Mouse (Mus musculus) left cerebral cortex, postnatal 25 days (tissue): ENCODE data around the gene Clpsl2. TPM values are rescaled to one million over a fixed set of nuclear protein-coding genes. Genes with fewer than 3 reads are reported as not detected.
"Not testable (repeated sequence)": the region's sequence is repeated elsewhere in the genome, so short reads cannot be mapped to it uniquely, and the experiment has no call there.

Experiments
- DNase-seq, 2 experiments: peaks; one replicate each; pipeline ENCODE4 v3.0.0; 2022; ENCODE audit warnings: low spot score in 2 of 2, mixed read lengths in 1 of 2
- intact Hi-C: fragments of 180-260 bp; cut with DNase I; formaldehyde crosslinking; loops from one replicate; pipeline ENCODE4 v1.15.1; 2025
- total RNA-seq, 2 experiments: library from RNA; stranded (reverse); gene quantifications; 2 replicates each; pipeline ENCODE4 v1.2.3; 2021

The Clpsl2 gene
- total RNA-seq, 2 experiments from 2014 or later: not detected

- intact Hi-C loops: no loop called here
- peak; percentile 42 to 78 for DNase-seq
These were observed 4.0 kb downstream of the Clpsl2 start for GRCm38 (mm10) chr17:28553040-28553793.

- intact Hi-C loops: not testable (repeated sequence)
These were observed 4.8 kb downstream of the Clpsl2 start for GRCm38 (mm10) chr17:28554021-28554420.

GRCm38 (mm10) chr17:28556635-28557396 lies 7.6 kb downstream of the Clpsl2 start:
- intact Hi-C loops: no loop called here
- DNase-seq: no peak

More at GRCm38 (mm10) chr17:28554021-28554420, 4.8 kb downstream of the Clpsl2 start:
- DNase-seq: not testable (repeated sequence)

- no peak for DNase-seq
- intact Hi-C loops: no loop called here
These were observed 8.6 kb downstream of the Clpsl2 start for GRCm38 (mm10) chr17:28557772-28558171.

- intact Hi-C loops: no loop called here
- DNase-seq: no peak
These were observed 11.4 kb downstream of the Clpsl2 start, which contains the start of gene Clps for GRCm38 (mm10) chr17:28560598-28560997. Gene Clps, minus strand, starts transcription at chr17:28560766.

GRCm38 (mm10) chr17:28561613-28562012 lies 12.4 kb downstream of the Clpsl2 start:
- intact Hi-C loops: no loop called here
- DNase-seq: no peak

GRCm38 (mm10) chr17:28565181-28565580 lies 16.0 kb downstream of the Clpsl2 start:
- no peak for DNase-seq
- intact Hi-C loops: no loop called here

GRCm38 (mm10) chr17:28567541-28567940 lies 18.3 kb downstream of the Clpsl2 start:
- intact Hi-C loops: no loop called here
- DNase-seq: no peak

- DNase-seq: no peak
- intact Hi-C loops: no loop called here
These were observed 22.7 kb downstream of the Clpsl2 start for GRCm38 (mm10) chr17:28571868-28572267.

- intact Hi-C loops: no loop called here
These were observed 23.3 kb downstream of the Clpsl2 start for GRCm38 (mm10) chr17:28572521-28572920.

GRCm38 (mm10) chr17:28572941-28573340 lies 23.7 kb downstream of the Clpsl2 start:
- DNase-seq: peak in 1 of 2 experiments; percentile 74
- intact Hi-C loops: no loop called here

More at GRCm38 (mm10) chr17:28572521-28572920, 23.3 kb downstream of the Clpsl2 start:
- DNase-seq: no peak

GRCm38 (mm10) chr17:28575244-28576125 lies 26.3 kb downstream of the Clpsl2 start, which contains the start of gene Lhfpl5:
Gene Lhfpl5, plus strand, starts transcription at chr17:28575641.
- intact Hi-C loops: no loop called here
- DNase-seq: no peak

GRCm38 (mm10) chr17:28580396-28580795 lies 31.2 kb downstream of the Clpsl2 start:
- intact Hi-C loops: no loop called here
- no peak for DNase-seq

- intact Hi-C loops: no loop called here
- no peak for DNase-seq
These were observed 31.8 kb downstream of the Clpsl2 start for GRCm38 (mm10) chr17:28581056-28581455.

GRCm38 (mm10) chr17:28586509-28586908 lies 37.3 kb downstream of the Clpsl2 start:
- no peak for DNase-seq
- intact Hi-C loops: no loop called here

- no peak for DNase-seq
- intact Hi-C loops: no loop called here
These were observed 39.4 kb downstream of the Clpsl2 start for GRCm38 (mm10) chr17:28588591-28588990.

GRCm38 (mm10) chr17:28590596-28590995 lies 41.4 kb downstream of the Clpsl2 start:
- no peak for DNase-seq
- intact Hi-C loops: no loop called here

- intact Hi-C loops: no loop called here
- no peak for DNase-seq
These were observed 42.3 kb downstream of the Clpsl2 start for GRCm38 (mm10) chr17:28591476-28591875.

- DNase-seq: peak; percentile 66 to 88
- intact Hi-C loops: loop anchor here (2.0 kb wide), 1 partner anchor 56 kb away; no protein-coding TSS in a partner anchor
These were observed 43.8 kb downstream of the Clpsl2 start for GRCm38 (mm10) chr17:28592998-28593397.

- no peak for DNase-seq
- intact Hi-C loops: loop anchor here (2.0 kb wide), 1 partner anchor 55 kb away; no protein-coding TSS in a partner anchor
These were observed 44.8 kb downstream of the Clpsl2 start for GRCm38 (mm10) chr17:28593965-28594364.
